Mouse (Mus musculus): Measurements from ENCODE around the gene Alx3. TPM values are rescaled to one million over a fixed set of nuclear protein-coding genes. Genes with fewer than 3 reads are reported as not detected.

Alx3 gene
- polyA plus RNA-seq, 1 experiment from 2014 or later: not detected

DNA sequence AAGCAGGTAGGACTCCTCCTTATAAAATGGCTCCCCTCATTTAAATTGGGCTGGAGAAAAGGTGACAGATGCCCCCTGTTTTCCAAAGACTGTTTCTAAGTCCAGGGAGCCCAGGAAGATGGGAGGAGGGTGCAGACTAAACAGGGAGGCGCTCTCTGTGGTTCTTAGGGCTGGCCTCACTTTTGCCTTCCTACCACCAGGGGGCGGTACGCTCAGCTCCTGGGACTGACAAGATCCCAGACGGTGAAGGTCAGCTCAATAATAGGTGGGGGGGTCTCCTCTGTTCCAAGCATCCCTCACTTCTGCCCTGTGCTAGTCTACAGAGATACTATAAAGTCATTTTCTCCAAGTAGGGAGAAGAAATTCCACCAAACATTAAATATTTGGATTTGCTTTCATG is 10.5 kb downstream of the Alx3 start:
- Histone ChIP-seq H3K36me3 (ENCODE audit: insufficient read depth, low read length) (no peaks in the 10 kb centered on the region), H3K4me3 (ENCODE audit: low read depth, low read length) (no peak overlapping the region), H3K9me3 (ENCODE audit: low read length) (no peaks in the 10 kb centered on the region), H3K4me1 (ENCODE audit: insufficient read depth, low read depth, low read length) (no peaks in the 10 kb centered on the region), H3K9ac (replicated peaks; ENCODE audit: low read depth) (no peak overlapping the region), H3K27me3 (replicated peaks; ENCODE audit: insufficient read depth, low read length) (peaks cover 4% of the 10 kb centered on the region), H3K4me2 (replicated peaks; ENCODE audit: low read depth, low read length) (no peak overlapping the region), H3K27ac (ENCODE audit: low read length) (no peak overlapping the region)
- no peak for ATAC-seq
- TF ChIP-seq CTCF (IDR thresholded peaks at IDR 0.05) (peak; percentile 89), EP300 (IDR thresholded peaks at IDR 0.05) (no peak)
- peak; percentile 50 for DNase-seq (ENCODE audit: low spot score)
- 8% methylated on average over 4 of the region's 4 CpGs for WGBS

DNA sequence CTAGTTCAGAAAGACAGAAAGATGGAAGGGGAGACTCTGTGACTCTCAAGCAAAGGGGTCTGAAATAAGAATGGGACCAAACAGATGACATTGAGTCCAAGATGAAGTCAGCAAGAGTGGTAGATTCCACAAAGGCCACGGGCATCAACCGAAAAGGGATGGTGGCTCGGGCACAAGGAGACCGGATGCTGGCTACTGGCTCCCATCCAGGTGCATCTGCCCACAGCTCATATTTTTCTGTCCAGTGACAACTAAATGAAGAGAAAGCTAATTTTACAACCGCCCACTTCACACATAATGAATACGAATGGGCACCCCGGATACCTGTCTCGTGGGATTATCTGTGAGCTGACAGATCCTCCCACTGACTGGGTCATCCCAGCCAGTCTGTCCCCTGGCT is 12.4 kb downstream of the Alx3 start:
- no peak for DNase-seq (ENCODE audit: low spot score)
- no peaks in the 10 kb centered on the region for H3K4me1 ChIP-seq (ENCODE audit: insufficient read depth, low read depth, low read length)
- peaks cover under 1% of the 10 kb centered on the region; the same call in 1 of the 2 replicates for H3K36me3 ChIP-seq (ENCODE audit: insufficient read depth, low read length)
- TF ChIP-seq CTCF (IDR thresholded peaks at IDR 0.05) (no peak), EP300 (IDR thresholded peaks at IDR 0.05) (no peak)
- H3K4me2 ChIP-seq (replicated peaks; ENCODE audit: low read depth, low read length): no peak overlapping the region
- H3K4me3 ChIP-seq (ENCODE audit: low read depth, low read length): no peak overlapping the region
- no peak overlapping the region for H3K27ac ChIP-seq (ENCODE audit: low read length)
- no peaks in the 10 kb centered on the region for H3K9me3 ChIP-seq (ENCODE audit: low read length)
- no peak overlapping the region for H3K9ac ChIP-seq (replicated peaks; ENCODE audit: low read depth)
- no peaks in the 10 kb centered on the region for H3K27me3 ChIP-seq (replicated peaks; ENCODE audit: insufficient read depth, low read length)
- ATAC-seq: no peak
- 59% methylated on average over 8 of the region's 8 CpGs for WGBS

DNA sequence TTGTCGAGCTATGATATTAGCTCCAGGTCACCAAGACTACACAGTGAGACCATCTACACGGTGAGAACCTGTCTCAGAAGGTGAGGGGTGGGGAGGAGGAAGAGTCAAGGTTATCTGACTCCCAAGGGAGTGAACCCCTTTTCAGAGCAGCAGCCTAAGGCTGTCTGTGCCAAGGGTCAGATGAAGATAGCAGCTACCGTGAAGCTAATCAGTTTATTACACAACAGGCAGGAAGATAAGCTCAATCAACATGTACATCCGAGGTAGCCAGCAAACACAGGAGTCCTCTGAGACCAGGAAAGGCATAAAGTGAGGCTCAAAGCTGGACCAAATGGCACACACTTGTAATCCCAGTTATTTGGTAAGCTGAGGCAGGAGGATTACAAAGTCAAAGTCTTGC is 14.0 kb downstream of the Alx3 start:
- 37% methylated on average over 4 of the region's 4 CpGs for WGBS
- no peak for DNase-seq (ENCODE audit: low spot score)
- Histone ChIP-seq H3K4me1 (ENCODE audit: insufficient read depth, low read depth, low read length) (no peaks in the 10 kb centered on the region), H3K9ac (replicated peaks; ENCODE audit: low read depth) (no peak overlapping the region), H3K4me3 (ENCODE audit: low read depth, low read length) (no peak overlapping the region), H3K4me2 (replicated peaks; ENCODE audit: low read depth, low read length) (no peak overlapping the region), H3K27me3 (replicated peaks; ENCODE audit: insufficient read depth, low read length) (no peaks in the 10 kb centered on the region), H3K36me3 (ENCODE audit: insufficient read depth, low read length) (peaks cover 17% of the 10 kb centered on the region; the same call in 1 of the 2 replicates), H3K9me3 (ENCODE audit: low read length) (no peaks in the 10 kb centered on the region), H3K27ac (ENCODE audit: low read length) (no peak overlapping the region)
- no peak for TF ChIP-seq CTCF (IDR thresholded peaks at IDR 0.05)
- no peak for TF ChIP-seq EP300 (IDR thresholded peaks at IDR 0.05)
- ATAC-seq: no peak

DNA sequence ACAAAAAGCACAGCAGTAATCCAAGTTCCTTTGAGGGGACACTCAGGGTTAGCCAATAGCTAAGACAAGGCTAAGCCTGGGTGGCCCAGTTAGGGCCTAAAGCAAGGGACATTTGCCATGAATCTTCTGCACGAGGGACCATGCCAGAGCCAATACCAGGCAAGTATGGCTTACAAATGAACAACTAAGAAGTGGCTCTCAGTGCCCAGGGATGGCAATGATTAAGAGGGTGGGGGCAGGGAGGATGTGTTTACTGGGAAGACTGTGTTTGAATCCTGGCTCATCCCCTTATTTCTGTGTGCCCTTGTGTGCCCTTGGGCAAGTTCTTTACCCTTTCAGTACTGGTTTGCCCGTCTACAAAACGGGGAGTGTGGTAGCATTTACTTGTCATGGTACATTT is 14.5 kb downstream of the Alx3 start:
- H3K27me3 ChIP-seq (replicated peaks; ENCODE audit: insufficient read depth, low read length): no peaks in the 10 kb centered on the region
- H3K9ac ChIP-seq (replicated peaks; ENCODE audit: low read depth): no peak overlapping the region
- TF ChIP-seq EP300 (IDR thresholded peaks at IDR 0.05) (no peak), CTCF (IDR thresholded peaks at IDR 0.05) (no peak)
- no peaks in the 10 kb centered on the region for H3K9me3 ChIP-seq (ENCODE audit: low read length)
- no peaks in the 10 kb centered on the region for H3K4me1 ChIP-seq (ENCODE audit: insufficient read depth, low read depth, low read length)
- peaks cover 22% of the 10 kb centered on the region; the same call in 1 of the 2 replicates for H3K36me3 ChIP-seq (ENCODE audit: insufficient read depth, low read length)
- DNase-seq (ENCODE audit: low spot score) (no peak), ATAC-seq (no peak)
- H3K4me2 ChIP-seq (replicated peaks; ENCODE audit: low read depth, low read length): no peak overlapping the region
- no peak overlapping the region for H3K27ac ChIP-seq (ENCODE audit: low read length)
- no peak overlapping the region for H3K4me3 ChIP-seq (ENCODE audit: low read depth, low read length)
- WGBS: 66% methylated on average over 3 of the region's 3 CpGs

DNA sequence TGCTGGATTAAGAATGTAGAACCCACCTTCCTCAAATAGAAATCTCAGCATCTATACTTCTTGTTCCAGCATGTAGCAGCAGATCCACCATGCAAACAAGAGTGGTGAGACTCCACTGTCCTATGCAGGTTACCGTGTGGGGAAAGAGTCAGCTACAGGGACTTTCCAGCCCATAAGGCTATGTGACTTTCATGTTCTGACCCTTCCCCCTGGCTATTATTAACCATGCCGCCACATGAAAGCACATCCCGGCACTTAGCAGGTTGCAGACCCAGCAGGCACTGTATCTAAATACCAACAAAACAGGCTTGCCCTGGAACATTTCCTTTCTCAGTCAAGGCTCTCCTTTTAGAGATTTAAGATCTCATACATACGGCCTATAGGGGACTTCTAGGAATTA is 16.6 kb downstream of the Alx3 start:
- Histone ChIP-seq H3K27me3 (replicated peaks; ENCODE audit: insufficient read depth, low read length) (no peaks in the 10 kb centered on the region), H3K27ac (ENCODE audit: low read length) (no peak overlapping the region), H3K9me3 (ENCODE audit: low read length) (no peaks in the 10 kb centered on the region), H3K9ac (replicated peaks; ENCODE audit: low read depth) (no peak overlapping the region), H3K36me3 (ENCODE audit: insufficient read depth, low read length) (peaks cover 42% of the 10 kb centered on the region), H3K4me2 (replicated peaks; ENCODE audit: low read depth, low read length) (no peak overlapping the region), H3K4me3 (ENCODE audit: low read depth, low read length) (no peak overlapping the region), H3K4me1 (ENCODE audit: insufficient read depth, low read depth, low read length) (no peaks in the 10 kb centered on the region)
- ATAC-seq: no peak
- 79% methylated on average over 4 of the region's 4 CpGs for WGBS
- TF ChIP-seq EP300 (IDR thresholded peaks at IDR 0.05) (no peak), CTCF (IDR thresholded peaks at IDR 0.05) (no peak)
- no peak for DNase-seq (ENCODE audit: low spot score)

DNA sequence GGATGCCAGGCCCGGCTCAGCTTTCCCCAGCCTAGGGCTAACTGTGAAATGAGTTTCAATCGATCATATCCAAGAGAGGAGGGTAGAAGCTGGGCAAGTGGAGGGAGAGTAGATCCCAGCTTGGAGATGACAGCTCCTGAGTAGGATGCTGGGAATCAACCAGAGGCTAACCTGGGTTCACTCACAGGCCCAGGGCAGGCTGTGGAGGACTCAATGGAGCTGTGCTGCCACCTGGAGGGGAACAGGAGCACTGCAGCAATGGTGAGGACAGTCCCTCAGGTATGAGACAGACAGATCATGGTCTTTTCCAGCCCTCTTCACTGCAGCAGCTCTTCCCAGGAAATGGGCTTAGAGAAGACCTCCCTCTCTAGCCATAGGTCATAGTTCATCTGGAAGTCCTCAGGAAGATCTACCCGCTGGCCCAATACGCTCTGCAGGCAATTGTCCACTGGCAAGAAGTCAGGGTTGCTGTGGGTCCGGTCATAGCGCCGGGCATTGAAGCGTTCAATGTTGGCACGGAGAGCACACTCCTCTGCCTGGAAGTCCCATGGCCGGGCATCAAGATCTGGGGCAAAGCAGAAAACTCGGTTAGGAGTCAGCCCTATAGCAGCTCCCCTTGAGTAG is 18.2 kb downstream of the Alx3 start:
- Histone ChIP-seq H3K36me3 (ENCODE audit: insufficient read depth, low read length) (peaks cover 58% of the 10 kb centered on the region), H3K9me3 (ENCODE audit: low read length) (no peaks in the 10 kb centered on the region), H3K4me2 (replicated peaks; ENCODE audit: low read depth, low read length) (no peak overlapping the region), H3K27ac (ENCODE audit: low read length) (no peak overlapping the region), H3K4me1 (ENCODE audit: insufficient read depth, low read depth, low read length) (no peaks in the 10 kb centered on the region), H3K9ac (replicated peaks; ENCODE audit: low read depth) (no peak overlapping the region), H3K27me3 (replicated peaks; ENCODE audit: insufficient read depth, low read length) (no peaks in the 10 kb centered on the region), H3K4me3 (ENCODE audit: low read depth, low read length) (no peak overlapping the region)
- peak; percentile 54; the same call in 1 of the 2 replicates for ATAC-seq
- DNase-seq (ENCODE audit: low spot score): peak; percentile 47
- WGBS: 84% methylated on average over 11 of the region's 11 CpGs
- TF ChIP-seq EP300 (IDR thresholded peaks at IDR 0.05): no peak
- TF ChIP-seq CTCF (IDR thresholded peaks at IDR 0.05): peak; percentile 89

Data from lung, postnatal 0 days (tissue).